Mouse (Mus musculus) midbrain, embryonic 14.5 days (tissue): ENCODE data around the gene Tasp1. TPM values are rescaled to one million over a fixed set of nuclear protein-coding genes. Genes with fewer than 3 reads are reported as not detected.

ENCODE experiments used
- ATAC-seq: fragments of 200-750 bp; cut with Nextera tagmentation; 2 replicates; pipeline ENCODE4 v1.8.0; 2017; ENCODE audit warnings: moderate number of reproducible peaks, moderate library complexity; ENCODE audit not compliant: low FRiP score, low TSS enrichment
- DNase-seq: peaks from one replicate; pipeline ENCODE4 v3.0.0-alpha.2; 2015
- H3K27ac ChIP-seq: fragments of 300-500 bp; sonication (generic); replicated peaks from 2 replicates; pipeline ENCODE4 v1.5.1; 2014; ENCODE audit warnings: mild to moderate bottlenecking, low read depth, low read length, moderate library complexity
- H3K27me3 ChIP-seq: fragments of 300-500 bp; sonication (generic); 2 replicates; pipeline ENCODE4 v1.6.1; 2014; ENCODE audit warnings: low read length, control low read depth, mixed read lengths; ENCODE audit not compliant: control insufficient read depth, insufficient read depth
- H3K36me3 ChIP-seq: fragments of 300-500 bp; sonication (generic); 2 replicates; pipeline ENCODE4 v1.6.1; 2014; ENCODE audit warnings: low read length, control low read depth; ENCODE audit not compliant: control insufficient read depth, insufficient read depth
- H3K4me1 ChIP-seq: fragments of 300-500 bp; sonication (generic); 2 replicates; pipeline ENCODE4 v1.6.1; 2014; ENCODE audit warnings: mild to moderate bottlenecking, antibody characterized with exemption, low read length, control low read depth; ENCODE audit not compliant: control insufficient read depth, insufficient read depth
- H3K4me2 ChIP-seq: fragments of 300-500 bp; sonication (generic); 2 replicates; pipeline ENCODE4 v1.6.1; 2014; ENCODE audit warnings: mild to moderate bottlenecking, low read length, moderate library complexity
- H3K4me3 ChIP-seq: fragments of 300-500 bp; sonication (generic); replicated peaks from 2 replicates; pipeline ENCODE4 v1.5.1; 2014; ENCODE audit warnings: low read depth, low read length
- H3K9ac ChIP-seq: fragments of 300-500 bp; sonication (generic); replicated peaks from 2 replicates; pipeline ENCODE4 v1.6.1; 2014; ENCODE audit warnings: mild to moderate bottlenecking, low read length, moderate library complexity
- H3K9me3 ChIP-seq: fragments of 300-500 bp; sonication (generic); 2 replicates; pipeline ENCODE4 v1.6.1; 2016; ENCODE audit warnings: low read length, control low read depth, mixed read lengths; ENCODE audit not compliant: control insufficient read depth
- WGBS: fragments of 180-500 bp; shearing (Covaris S2); extraction: QIAGEN DNeasy Blood & Tissue Kit; methylation state at CpG from one replicate; pipeline ENCODE4 v1.1.7; 2014; 5-methylcytosine and 5-hydroxymethylcytosine counted together
- polyA plus RNA-seq: library from polyadenylated mRNA; unstranded; fragments of >200 nt; fragmentation: Nextera tagmentation; extraction: Ambion mirVana; gene quantifications from 2 replicates; pipeline ENCODE4 v1.2.1, GENCODE M21; 2014

Gene Tasp1
- polyA plus RNA-seq, 1 experiment from 2014 or later, result 19.8 TPM

DNA sequence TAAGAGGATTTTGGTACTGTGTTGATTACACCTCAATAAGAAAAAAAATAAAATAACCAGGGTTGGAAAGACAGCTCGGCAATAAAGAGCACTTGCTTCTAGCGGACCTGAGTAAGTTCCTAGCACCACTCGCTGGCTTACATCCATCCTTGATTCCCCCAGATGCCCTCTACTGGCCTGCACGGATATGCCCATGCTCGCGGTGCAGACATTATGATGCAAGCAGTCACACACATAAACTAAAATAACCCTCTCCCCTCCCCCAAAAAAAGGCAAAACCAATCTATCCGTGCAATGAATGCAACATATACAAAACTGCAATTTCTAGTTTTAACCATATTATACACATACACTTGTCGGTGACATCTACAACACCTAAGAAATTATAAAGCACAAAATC lies 929 bp downstream of the Tasp1 start:
- DNase-seq, result peak; percentile 30
- Histone ChIP-seq H3K36me3 (no peaks in the 10 kb centered on the region), H3K4me3 (peak overlapping the region; percentile 82)

DNA sequence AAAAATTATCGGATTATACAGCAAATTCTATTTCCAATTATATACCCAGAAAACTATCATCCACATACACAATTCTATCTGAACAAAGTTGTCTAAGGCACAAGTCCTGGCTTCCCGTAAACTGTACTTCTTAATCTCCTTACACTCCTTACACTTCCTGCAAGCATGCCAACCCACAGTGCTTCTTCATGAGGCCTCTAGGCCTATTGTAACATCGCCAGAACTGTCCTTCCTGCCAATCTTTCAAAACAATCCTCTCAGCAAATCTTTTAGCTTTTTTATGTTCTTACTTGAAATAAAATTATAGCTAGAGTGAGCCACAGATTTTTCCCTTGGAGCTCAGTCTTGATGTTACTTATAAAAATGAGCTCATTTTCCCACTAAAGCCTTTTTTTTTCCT lies 5.1 kb downstream of the Tasp1 start:
- H3K4me2 ChIP-seq, result no peak overlapping the region
- H3K27me3 ChIP-seq, result no peaks in the 10 kb centered on the region
- H3K36me3 ChIP-seq, result 0 out of 2 replicates have a peak, but pooled peaks cover 3% of the 10 kb centered on the region
- DNase-seq, result no peak
- no peak overlapping the region for H3K9ac ChIP-seq
- H3K4me3 ChIP-seq, result no peak overlapping the region
- H3K9me3 ChIP-seq, result no peaks in the 10 kb centered on the region
- no peak overlapping the region for H3K27ac ChIP-seq
- ATAC-seq, result no peak
- 88% methylated on average over 3 of the region's 3 CpGs for WGBS
- H3K4me1 ChIP-seq, result no peaks in the 10 kb centered on the region

More for the DNA sequence above, 929 bp downstream of the Tasp1 start:
- ATAC-seq, result no peak
- Histone ChIP-seq H3K27ac (0 out of 2 replicates have a peak overlapping the region, but pooled peaks have one; percentile 93), H3K4me2 (peak overlapping the region; percentile 76), H3K9me3 (no peaks in the 10 kb centered on the region), H3K4me1 (peaks cover 4% of the 10 kb centered on the region; the same call in 1 of the 2 replicates), H3K9ac (peak overlapping the region; percentile 88; the same call in 1 of the 2 replicates), H3K27me3 (no peaks in the 10 kb centered on the region)
- WGBS, result 78% methylated on average over 8 of the region's 8 CpGs

DNA sequence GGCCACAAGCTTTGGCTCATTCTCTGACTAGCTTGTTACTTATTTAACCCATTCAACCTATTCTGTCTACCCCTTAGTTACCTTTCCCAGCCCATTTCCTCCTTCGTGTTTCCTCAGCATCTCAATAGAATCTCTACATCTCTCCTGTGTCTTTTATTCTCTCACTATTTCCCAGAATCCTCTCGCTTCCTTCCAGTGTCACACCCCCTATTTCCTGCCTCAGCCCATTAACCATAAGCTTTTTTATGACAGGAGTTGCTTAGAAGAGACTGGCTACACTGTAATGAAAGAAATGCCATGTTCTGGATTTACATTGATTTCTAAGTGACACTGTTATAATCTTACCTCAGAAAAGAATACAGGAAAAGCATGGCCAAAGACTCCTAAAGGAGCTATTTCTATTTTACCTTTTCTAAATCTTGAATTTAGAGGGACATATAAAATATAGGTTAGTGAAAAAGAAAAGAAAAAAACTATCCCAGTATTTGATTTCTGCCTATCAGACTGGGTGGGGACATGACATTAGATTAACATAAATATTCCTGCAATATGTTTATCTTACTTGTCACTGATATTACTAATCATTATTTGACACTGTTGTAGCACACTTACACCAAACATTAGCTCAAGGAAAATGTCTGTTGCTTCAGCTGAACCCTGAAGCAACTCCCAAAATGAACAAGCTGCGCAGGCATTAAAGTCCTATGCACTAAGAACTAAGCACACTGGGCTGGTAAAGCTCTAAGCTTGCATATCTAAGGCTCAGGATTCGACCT lies 6.3 kb downstream of the Tasp1 start:
- no peak overlapping the region for H3K27ac ChIP-seq
- H3K27me3 ChIP-seq, result no peaks in the 10 kb centered on the region
- H3K9ac ChIP-seq, result no peak overlapping the region
- H3K4me3 ChIP-seq, result no peak overlapping the region
- H3K9me3 ChIP-seq, result no peaks in the 10 kb centered on the region
- ATAC-seq (no peak), DNase-seq (no peak)
- no peaks in the 10 kb centered on the region for H3K4me1 ChIP-seq
- H3K4me2 ChIP-seq, result no peak overlapping the region
- WGBS, result 92% methylated on average over 4 of the region's 4 CpGs
- peaks cover 11% of the 10 kb centered on the region; the same call in 1 of the 2 replicates for H3K36me3 ChIP-seq

DNA sequence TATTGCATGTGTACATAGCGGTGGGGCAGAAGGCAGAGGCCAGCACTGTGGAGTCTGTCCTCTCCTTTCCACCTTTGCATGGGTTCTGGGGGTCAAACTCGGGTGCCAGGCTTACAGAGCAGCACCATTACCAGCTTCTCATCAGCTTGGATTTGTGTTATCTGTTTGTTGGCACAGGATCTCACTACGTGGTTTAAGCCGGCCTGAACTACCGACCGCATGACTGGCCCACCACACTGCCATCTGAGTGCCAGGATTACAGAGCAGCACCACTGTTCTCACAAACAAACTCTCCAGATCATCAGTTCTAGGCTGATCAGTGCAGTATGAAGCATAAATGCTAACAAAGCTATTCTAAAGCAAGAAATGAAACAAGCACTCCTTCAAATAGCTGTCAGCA lies 8.5 kb downstream of the Tasp1 start:
- Histone ChIP-seq H3K9me3 (no peaks in the 10 kb centered on the region), H3K4me3 (no peak overlapping the region), H3K4me2 (no peak overlapping the region), H3K27ac (no peak overlapping the region), H3K9ac (no peak overlapping the region), H3K27me3 (no peaks in the 10 kb centered on the region), H3K4me1 (no peaks in the 10 kb centered on the region), H3K36me3 (peaks cover 26% of the 10 kb centered on the region)
- DNase-seq (no peak), ATAC-seq (no peak)
- WGBS, result 89% methylated on average over 6 of the region's 6 CpGs

DNA sequence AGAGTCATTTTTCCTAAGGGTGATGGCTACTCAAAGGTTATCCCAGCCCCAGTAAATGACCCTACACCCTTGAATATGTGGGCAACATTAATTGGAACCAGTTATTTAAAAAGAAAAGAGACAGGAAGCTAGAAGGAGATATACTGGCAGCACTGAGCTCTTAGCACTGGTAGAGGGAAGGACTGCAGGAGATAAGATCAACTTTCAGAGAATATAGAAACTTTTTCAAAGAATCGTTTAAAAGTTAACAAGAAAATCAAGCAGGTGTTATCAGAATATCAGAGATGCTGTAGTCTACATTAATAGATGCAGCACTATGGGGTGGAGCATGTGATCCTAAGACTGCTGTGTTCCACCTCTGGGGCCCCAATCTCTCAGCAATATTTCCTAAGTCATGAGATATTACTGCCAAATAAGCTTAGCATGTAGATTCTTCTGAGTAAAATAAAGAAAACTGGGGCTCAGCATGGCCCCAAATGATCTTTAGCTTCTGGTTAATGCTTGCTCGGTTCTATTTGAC lies 14.9 kb downstream of the Tasp1 start:
- ATAC-seq, result no peak
- Histone ChIP-seq H3K9ac (no peak overlapping the region), H3K4me3 (no peak overlapping the region), H3K27ac (no peak overlapping the region), H3K9me3 (no peaks in the 10 kb centered on the region), H3K36me3 (peaks cover 74% of the 10 kb centered on the region), H3K4me1 (no peaks in the 10 kb centered on the region), H3K27me3 (no peaks in the 10 kb centered on the region), H3K4me2 (no peak overlapping the region)
- WGBS, result 93% methylated on average over 2 of the region's 2 CpGs
- DNase-seq, result no peak

DNA sequence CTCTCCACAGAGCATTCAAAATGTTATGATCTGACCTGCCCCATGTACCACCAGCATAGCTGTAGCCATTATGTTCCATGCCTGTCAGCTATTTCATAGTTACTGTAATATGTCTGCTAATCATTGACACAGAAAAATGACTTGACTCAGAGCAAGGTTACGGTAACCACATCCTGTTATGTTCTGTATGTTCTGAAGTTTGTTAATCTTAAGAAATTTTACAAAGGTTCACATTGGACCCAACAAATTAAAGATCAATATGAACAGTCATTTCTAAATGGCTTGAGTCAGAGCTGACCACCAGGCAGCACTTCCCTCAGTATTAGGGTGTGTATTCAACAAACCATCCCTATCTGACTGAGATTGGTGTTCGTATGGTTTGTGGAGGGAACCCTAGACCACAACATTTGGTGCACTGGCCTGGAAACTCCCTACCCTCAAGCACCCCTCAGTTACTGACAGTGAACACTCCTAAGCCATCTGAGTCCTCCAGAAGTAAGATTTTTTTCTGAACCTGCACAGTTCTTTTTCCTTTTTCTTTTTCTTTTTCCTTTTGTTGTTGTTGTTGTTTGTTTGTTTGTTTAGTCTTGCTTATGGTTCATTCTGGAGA lies 24.0 kb downstream of the Tasp1 start:
- DNase-seq (no peak), ATAC-seq (no peak)
- H3K4me1 ChIP-seq, result no peaks in the 10 kb centered on the region
- H3K27ac ChIP-seq, result no peak overlapping the region
- no peak overlapping the region for H3K9ac ChIP-seq
- WGBS, result 95% methylated on average over 2 of the region's 2 CpGs
- no peaks in the 10 kb centered on the region for H3K9me3 ChIP-seq
- H3K27me3 ChIP-seq, result no peaks in the 10 kb centered on the region
- H3K4me2 ChIP-seq, result no peak overlapping the region
- H3K4me3 ChIP-seq, result no peak overlapping the region
- H3K36me3 ChIP-seq, result peaks cover 18% of the 10 kb centered on the region

DNA sequence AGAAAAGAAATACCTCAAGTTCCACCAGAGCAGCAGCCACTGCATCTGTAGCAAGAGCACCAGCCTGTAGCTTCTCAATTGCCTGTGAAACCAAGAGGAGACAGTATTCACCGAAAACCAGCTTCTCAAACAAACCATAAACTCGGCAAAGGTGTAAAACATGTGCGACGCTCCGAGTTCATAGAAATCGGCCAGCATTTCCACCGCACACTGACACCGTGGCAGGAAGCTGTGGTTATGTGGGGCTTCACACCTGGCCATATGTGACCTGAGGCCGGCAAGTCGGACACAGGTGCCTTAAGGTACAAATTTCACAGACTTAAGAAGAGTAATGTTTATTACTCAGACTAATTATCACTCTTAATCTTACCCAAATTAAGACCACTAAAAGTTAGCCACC lies 24.5 kb downstream of the Tasp1 start:
- no peak overlapping the region for H3K4me3 ChIP-seq
- no peak overlapping the region for H3K27ac ChIP-seq
- DNase-seq, result no peak
- H3K4me2 ChIP-seq, result no peak overlapping the region
- no peaks in the 10 kb centered on the region for H3K9me3 ChIP-seq
- H3K36me3 ChIP-seq, result peaks cover 18% of the 10 kb centered on the region
- no peak overlapping the region for H3K9ac ChIP-seq
- no peak for ATAC-seq
- H3K27me3 ChIP-seq, result no peaks in the 10 kb centered on the region
- 98% methylated on average over 10 of the region's 10 CpGs for WGBS
- no peaks in the 10 kb centered on the region for H3K4me1 ChIP-seq

DNA sequence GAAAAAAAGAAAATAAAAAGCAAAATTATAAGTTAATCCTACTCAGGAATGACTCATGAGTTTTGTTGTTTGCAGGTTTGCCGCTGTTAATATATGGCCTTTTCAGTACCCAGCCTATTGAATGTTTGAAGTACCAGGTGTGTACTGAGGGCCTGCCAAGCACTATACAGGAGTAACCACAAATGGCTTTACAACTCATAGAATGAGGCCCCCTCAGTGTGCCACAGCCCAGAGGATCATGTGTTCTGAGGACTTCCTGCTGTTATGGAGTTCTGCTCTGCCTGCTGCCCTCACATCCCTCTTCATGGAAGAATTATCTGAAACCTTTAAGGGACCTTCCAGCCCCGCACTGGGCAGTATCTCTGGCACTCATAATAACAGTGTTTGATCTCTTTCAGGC lies 29.1 kb downstream of the Tasp1 start:
- Histone ChIP-seq H3K4me1 (no peaks in the 10 kb centered on the region), H3K4me3 (no peak overlapping the region), H3K9ac (no peak overlapping the region), H3K27me3 (no peaks in the 10 kb centered on the region), H3K27ac (no peak overlapping the region), H3K4me2 (no peak overlapping the region), H3K36me3 (peaks cover 8% of the 10 kb centered on the region; the same call in 1 of the 2 replicates), H3K9me3 (no peaks in the 10 kb centered on the region)
- no peak for DNase-seq
- 94% methylated on average over 2 of the region's 2 CpGs for WGBS
- no peak for ATAC-seq
